Mouse (Mus musculus) lung, postnatal 0 days (tissue): ENCODE data around the gene Gm38394. TPM values are rescaled to one million over a fixed set of nuclear protein-coding genes. Genes with fewer than 3 reads are reported as not detected.

Experiments
- ATAC-seq: fragments of 200-750 bp; cut with Nextera tagmentation; 2 replicates; pipeline ENCODE4 v1.8.0; 2017; ENCODE audit warnings: moderate library complexity
- DNase-seq: peaks from one replicate; pipeline ENCODE4 v3.0.0-alpha.2; 2016; ENCODE audit warnings: low spot score
- H3K27ac ChIP-seq: fragments of 300-500 bp; sonication (generic); 2 replicates; pipeline ENCODE4 v1.5.1; 2014; ENCODE audit warnings: antibody characterized with exemption, mild to moderate bottlenecking, low read length, mixed read lengths
- H3K27me3 ChIP-seq: fragments of 300-500 bp; sonication (generic); replicated peaks from 2 replicates; pipeline ENCODE4 v1.6.1; 2014; ENCODE audit warnings: low read length, mixed read lengths; ENCODE audit not compliant: insufficient read depth
- H3K36me3 ChIP-seq: fragments of 300-500 bp; sonication (generic); 2 replicates; pipeline ENCODE4 v1.6.1; 2014; ENCODE audit warnings: low read length, mixed read lengths; ENCODE audit not compliant: insufficient read depth
- H3K4me1 ChIP-seq: fragments of 300-500 bp; sonication (generic); 2 replicates; pipeline ENCODE4 v1.6.1; 2014; ENCODE audit warnings: antibody characterized with exemption, low read depth, low read length, mixed read lengths; ENCODE audit not compliant: insufficient read depth
- H3K4me2 ChIP-seq: fragments of 300-500 bp; sonication (generic); replicated peaks from 2 replicates; pipeline ENCODE4 v1.6.1; 2014; ENCODE audit warnings: low read depth, mild to moderate bottlenecking, low read length, moderate library complexity, mixed read lengths
- H3K4me3 ChIP-seq: fragments of 300-500 bp; sonication (generic); 2 replicates; pipeline ENCODE4 v1.5.1; 2014; ENCODE audit warnings: low read depth, low read length
- H3K9ac ChIP-seq: fragments of 300-500 bp; sonication (generic); replicated peaks from 2 replicates; pipeline ENCODE4 v1.6.1; 2014; ENCODE audit warnings: low read depth, mild to moderate bottlenecking
- H3K9me3 ChIP-seq: fragments of 300-500 bp; sonication (generic); 2 replicates; pipeline ENCODE4 v1.6.1; 2016; ENCODE audit warnings: low read length, mixed read lengths
- CTCF ChIP-seq: IDR thresholded peaks from 2 replicates; pipeline ENCODE4 v1.5.1; 2016; ENCODE audit warnings: antibody characterized with exemption, mild to moderate bottlenecking
- EP300 ChIP-seq: IDR thresholded peaks from 2 replicates; pipeline ENCODE4 v1.6.1; 2016; ENCODE audit warnings: antibody characterized with exemption, mild to moderate bottlenecking, control low read depth
- WGBS: fragments of 180-500 bp; shearing (Covaris S2); extraction: QIAGEN DNeasy Blood & Tissue Kit; methylation state at CpG from one replicate; pipeline ENCODE4 v1.1.7; 2014; 5-methylcytosine and 5-hydroxymethylcytosine counted together
- polyA plus RNA-seq: library from polyadenylated mRNA; unstranded; fragments of >200 nt; fragmentation: Nextera tagmentation; extraction: Ambion mirVana; gene quantifications from 2 replicates; pipeline ENCODE4 v1.2.1, GENCODE M21; 2015

The Gm38394 gene
- polyA plus RNA-seq, 1 experiment from 2014 or later, result 3.8 TPM

GRCm38 (mm10) chr1:133641163-133641562, 20.0 kb downstream of the Gm38394 start:
- no peak overlapping the region for H3K9ac ChIP-seq
- no peak overlapping the region for H3K27ac ChIP-seq
- H3K9me3 ChIP-seq, result no peaks in the 10 kb centered on the region
- no peaks in the 10 kb centered on the region for H3K27me3 ChIP-seq
- TF ChIP-seq EP300 (no peak), CTCF (no peak)
- ATAC-seq, result no peak
- H3K4me2 ChIP-seq, result no peak overlapping the region
- no peak overlapping the region for H3K4me3 ChIP-seq
- no peaks in the 10 kb centered on the region for H3K4me1 ChIP-seq
- no peak for DNase-seq
- H3K36me3 ChIP-seq, result peaks cover 59% of the 10 kb centered on the region
- WGBS, result 90% methylated on average over 2 of the region's 2 CpGs

DNA sequence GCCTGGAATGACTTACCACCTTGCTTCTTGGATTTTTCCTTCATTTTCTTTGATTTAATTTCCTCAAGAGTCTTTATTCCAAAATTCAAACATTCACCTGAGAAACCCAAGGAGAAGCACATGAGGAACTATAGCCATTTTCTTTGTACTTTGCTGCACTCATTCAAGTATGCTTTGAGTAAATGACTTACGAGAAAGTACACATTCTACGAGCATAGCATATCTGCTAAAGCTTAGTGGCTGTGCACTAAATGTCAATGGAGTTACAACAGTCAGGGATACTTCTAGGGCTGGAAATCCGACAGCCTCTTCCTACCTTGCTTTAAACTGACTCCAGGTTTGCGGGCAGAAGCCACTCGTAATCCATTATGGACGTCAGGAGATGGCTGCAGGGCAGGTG, 22.6 kb downstream of the Gm38394 start:
- Histone ChIP-seq H3K4me2 (no peak overlapping the region), H3K4me3 (no peak overlapping the region)
- peak; percentile 62 for ATAC-seq

DNA sequence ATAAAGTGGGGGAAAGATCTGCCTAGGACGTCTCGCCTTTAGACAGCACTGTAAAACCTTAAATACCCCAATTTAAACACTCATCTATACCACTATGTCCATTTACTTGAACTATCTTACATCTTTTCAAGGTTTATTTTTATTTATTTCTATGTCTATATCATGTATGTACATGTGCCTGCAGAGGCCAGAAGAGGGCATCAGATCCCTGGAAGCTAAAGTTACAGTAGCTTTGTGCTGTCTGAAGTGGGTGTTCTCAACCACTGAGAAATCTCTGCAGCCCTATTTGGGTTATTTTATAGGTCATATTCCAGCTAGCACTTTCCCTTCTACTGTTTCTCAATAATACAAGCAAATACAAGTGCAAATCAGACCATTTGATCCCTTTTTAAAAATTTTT, 28.9 kb downstream of the Gm38394 start:
- no peak overlapping the region for H3K9ac ChIP-seq
- no peak overlapping the region for H3K4me3 ChIP-seq
- TF ChIP-seq EP300 (no peak), CTCF (peak; percentile 57)
- DNase-seq, result peak; percentile 25
- peaks cover 70% of the 10 kb centered on the region for H3K36me3 ChIP-seq
- H3K27me3 ChIP-seq, result no peaks in the 10 kb centered on the region
- WGBS, result 93% methylated on average over 2 of the region's 2 CpGs
- no peaks in the 10 kb centered on the region for H3K9me3 ChIP-seq
- no peak overlapping the region for H3K27ac ChIP-seq
- H3K4me1 ChIP-seq, result no peaks in the 10 kb centered on the region
- no peak for ATAC-seq
- H3K4me2 ChIP-seq, result no peak overlapping the region

More for the DNA sequence above, 22.6 kb downstream of the Gm38394 start:
- no peak for TF ChIP-seq CTCF
- no peak for TF ChIP-seq EP300
- WGBS, result 62% methylated on average over 6 of the region's 6 CpGs
- Histone ChIP-seq H3K9ac (no peak overlapping the region), H3K4me1 (no peaks in the 10 kb centered on the region), H3K36me3 (peaks cover 53% of the 10 kb centered on the region), H3K9me3 (no peaks in the 10 kb centered on the region), H3K27me3 (no peaks in the 10 kb centered on the region), H3K27ac (no peak overlapping the region)
- DNase-seq, result peak; percentile 55

DNA sequence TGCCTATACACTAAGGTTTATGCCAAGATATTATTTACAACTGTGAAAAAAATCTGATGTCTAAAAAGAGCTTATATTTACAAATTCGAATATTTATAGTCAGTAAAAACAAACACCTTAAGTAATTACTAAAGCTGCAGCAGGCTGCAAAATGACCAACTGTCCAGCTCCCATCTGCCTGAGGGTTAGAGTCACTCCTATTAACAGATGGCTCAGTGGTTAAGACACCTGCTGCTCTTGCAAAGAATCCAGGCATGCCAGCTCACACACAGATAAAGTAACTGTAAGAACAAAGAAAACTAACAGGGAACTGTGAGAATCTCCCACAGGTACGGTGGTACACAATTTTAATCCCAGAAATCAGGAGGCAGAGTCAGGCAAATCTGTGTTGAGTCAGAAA, 36.1 kb downstream of the Gm38394 start:
- H3K4me3 ChIP-seq, result no peak overlapping the region
- DNase-seq (no peak), ATAC-seq (no peak)
- peaks cover 47% of the 10 kb centered on the region for H3K36me3 ChIP-seq
- H3K9me3 ChIP-seq, result no peaks in the 10 kb centered on the region
- no peak overlapping the region for H3K27ac ChIP-seq
- 58% methylated on average over 2 of the region's 2 CpGs for WGBS
- no peak for TF ChIP-seq EP300
- no peak for TF ChIP-seq CTCF
- H3K9ac ChIP-seq, result no peak overlapping the region
- H3K4me1 ChIP-seq, result no peaks in the 10 kb centered on the region
- no peaks in the 10 kb centered on the region for H3K27me3 ChIP-seq
- no peak overlapping the region for H3K4me2 ChIP-seq

DNA sequence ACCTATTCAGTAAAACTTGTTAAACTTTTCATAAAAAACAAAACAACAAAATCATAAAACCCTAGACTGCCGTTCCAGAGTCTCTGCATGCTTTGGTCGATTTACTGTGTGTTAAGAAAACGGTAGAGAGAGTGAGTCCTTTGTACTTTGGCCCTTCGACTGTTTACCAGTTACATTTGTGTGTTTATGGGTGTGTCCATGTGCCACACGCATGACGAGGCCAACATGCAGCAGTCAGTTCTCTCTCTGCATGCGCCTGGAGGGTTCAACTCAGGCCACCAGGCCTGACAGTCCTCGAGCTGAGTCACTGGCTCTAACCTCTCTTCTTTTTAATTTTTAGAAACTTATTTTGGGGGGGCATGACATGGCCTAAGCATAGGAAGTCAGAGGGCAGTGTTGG, 42.8 kb downstream of the Gm38394 start:
- ATAC-seq, result no peak
- H3K27ac ChIP-seq, result no peak overlapping the region
- no peak for DNase-seq
- no peak overlapping the region for H3K9ac ChIP-seq
- H3K9me3 ChIP-seq, result no peaks in the 10 kb centered on the region
- H3K4me1 ChIP-seq, result no peaks in the 10 kb centered on the region
- TF ChIP-seq EP300, result no peak
- no peak for TF ChIP-seq CTCF
- no peaks in the 10 kb centered on the region for H3K27me3 ChIP-seq
- 68% methylated on average over 8 of the region's 8 CpGs for WGBS
- no peak overlapping the region for H3K4me2 ChIP-seq
- H3K4me3 ChIP-seq, result no peak overlapping the region
- H3K36me3 ChIP-seq, result peaks cover 25% of the 10 kb centered on the region

DNA sequence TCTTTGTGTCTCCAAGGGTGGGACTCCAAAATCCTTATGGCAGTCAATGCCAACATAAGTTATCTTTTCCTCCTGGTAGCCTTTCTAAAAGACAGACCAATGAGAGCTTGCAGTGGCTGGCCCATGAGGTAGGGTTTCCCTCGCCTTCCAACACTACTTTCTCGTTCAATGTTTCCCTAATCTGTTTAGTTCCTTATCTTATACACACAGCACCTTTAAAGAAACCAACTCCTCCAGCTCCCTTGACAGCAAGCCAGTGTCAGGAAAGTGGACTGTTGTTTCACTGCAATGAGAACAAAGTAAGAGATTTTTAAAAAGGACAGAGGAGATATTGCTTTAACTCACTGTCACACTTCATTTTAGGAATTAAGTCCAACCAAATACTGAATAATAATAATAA, 43.2 kb downstream of the Gm38394 start:
- H3K36me3 ChIP-seq, result peaks cover 22% of the 10 kb centered on the region
- WGBS, result 39% methylated on average over 2 of the region's 2 CpGs

DNA sequence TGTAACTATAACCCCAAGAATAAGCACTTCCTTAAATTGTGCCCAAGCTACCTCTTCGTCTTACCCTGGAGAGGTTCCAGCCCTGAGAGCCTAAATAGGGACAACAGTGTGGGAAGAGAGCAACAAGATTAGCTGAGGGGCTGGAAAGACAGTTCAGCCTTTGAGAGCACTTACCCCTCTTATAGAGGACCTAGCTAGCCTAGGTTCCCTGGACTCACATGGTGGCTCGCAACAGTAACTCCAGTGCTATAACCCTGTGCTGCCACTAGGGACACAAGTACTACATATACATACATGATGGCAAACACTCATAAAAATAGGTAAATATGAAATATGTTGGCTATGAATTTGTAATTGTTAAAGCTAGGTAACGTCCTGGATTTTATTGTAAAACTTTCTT, 47.3 kb downstream of the Gm38394 start:
- no peaks in the 10 kb centered on the region for H3K4me1 ChIP-seq
- WGBS, result 73% methylated on average over 3 of the region's 3 CpGs
- no peak overlapping the region for H3K4me3 ChIP-seq
- H3K27ac ChIP-seq, result no peak overlapping the region
- no peak for ATAC-seq
- peak; percentile 18 for DNase-seq
- no peak overlapping the region for H3K4me2 ChIP-seq
- no peaks in the 10 kb centered on the region for H3K9me3 ChIP-seq
- H3K36me3 ChIP-seq, result 0 out of 2 replicates have a peak, but pooled peaks cover 3% of the 10 kb centered on the region
- TF ChIP-seq EP300, result no peak
- peak; percentile 62 for TF ChIP-seq CTCF
- H3K27me3 ChIP-seq, result no peaks in the 10 kb centered on the region
- H3K9ac ChIP-seq, result no peak overlapping the region

More for the DNA sequence above, 43.2 kb downstream of the Gm38394 start:
- no peak for TF ChIP-seq EP300
- DNase-seq (no peak), ATAC-seq (no peak)
- Histone ChIP-seq H3K4me3 (no peak overlapping the region), H3K9ac (no peak overlapping the region), H3K27ac (no peak overlapping the region), H3K4me2 (no peak overlapping the region), H3K9me3 (no peaks in the 10 kb centered on the region), H3K27me3 (no peaks in the 10 kb centered on the region), H3K4me1 (no peaks in the 10 kb centered on the region)
